Mouse (Mus musculus) cerebellum, adult 9-11 months (tissue): Measurements from ENCODE around the gene Gm21970.
A peak's percentile ranks its signal among the peaks of the same experiment; 100 is the strongest.

Source experiments
- DNase-seq: peaks from one replicate; pipeline ENCODE4 v3.0.0; 2022

Gm21970 gene

DNA sequence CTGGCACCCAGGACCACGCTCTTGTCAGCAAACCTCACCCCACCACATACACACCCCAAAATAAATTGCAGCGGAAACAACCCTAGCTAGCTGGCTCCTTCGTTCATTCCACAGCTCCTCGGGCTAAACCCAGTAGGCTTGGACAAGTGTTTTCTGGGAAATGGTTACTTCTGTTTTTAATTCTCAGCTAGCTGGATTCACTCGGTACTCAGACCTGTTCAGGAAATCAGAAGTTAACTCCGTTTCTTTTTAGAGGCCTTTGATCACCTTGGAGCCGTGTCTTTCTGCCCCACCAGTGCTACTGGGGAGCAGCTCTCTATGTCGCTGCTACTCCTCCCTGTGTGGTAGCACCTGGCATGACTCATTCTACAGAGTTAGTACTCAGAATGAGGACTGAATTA, 51.7 kb downstream of the Gm21970 start:
- no peak for DNase-seq

DNA sequence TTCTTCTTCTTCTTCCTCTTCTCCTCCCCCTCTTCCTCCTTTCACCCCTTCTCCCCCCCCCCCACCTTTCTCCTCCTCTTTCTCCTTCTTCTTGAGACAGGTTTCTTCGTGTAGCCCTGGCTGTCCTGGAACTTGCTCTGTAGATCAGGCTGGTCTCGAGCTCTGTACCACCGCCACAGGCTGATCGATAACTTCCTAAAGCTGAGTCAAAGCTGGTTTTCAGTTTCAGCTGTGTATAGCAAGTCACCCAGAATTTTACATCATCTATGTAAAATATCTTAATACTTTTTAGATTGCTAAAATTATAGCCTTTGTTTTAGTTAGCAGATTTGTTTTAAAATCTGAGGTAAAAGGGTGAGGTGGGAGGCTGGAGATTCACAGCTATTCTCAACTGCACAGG, 53.3 kb downstream of the Gm21970 start:
- no peak for DNase-seq

DNA sequence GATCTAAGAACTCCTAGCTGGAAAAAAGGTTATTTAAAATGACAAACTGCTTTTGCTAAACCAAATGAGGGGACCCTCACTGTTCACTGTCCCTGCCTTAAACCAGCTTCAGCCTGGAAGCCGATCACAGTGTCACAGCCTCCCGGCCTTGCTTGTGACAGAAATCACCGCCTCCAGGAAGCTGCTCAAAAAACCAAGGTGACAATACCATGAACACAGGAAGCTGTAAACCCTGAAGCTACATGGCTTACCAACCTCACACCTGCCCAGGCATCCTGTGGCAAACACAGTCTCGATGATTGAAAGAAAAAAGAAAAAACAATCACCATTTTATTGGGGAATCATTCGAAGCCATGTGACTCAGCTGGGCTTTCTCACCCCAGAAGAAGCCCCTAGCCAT, 54.0 kb downstream of the Gm21970 start:
- DNase-seq = no peak

DNA sequence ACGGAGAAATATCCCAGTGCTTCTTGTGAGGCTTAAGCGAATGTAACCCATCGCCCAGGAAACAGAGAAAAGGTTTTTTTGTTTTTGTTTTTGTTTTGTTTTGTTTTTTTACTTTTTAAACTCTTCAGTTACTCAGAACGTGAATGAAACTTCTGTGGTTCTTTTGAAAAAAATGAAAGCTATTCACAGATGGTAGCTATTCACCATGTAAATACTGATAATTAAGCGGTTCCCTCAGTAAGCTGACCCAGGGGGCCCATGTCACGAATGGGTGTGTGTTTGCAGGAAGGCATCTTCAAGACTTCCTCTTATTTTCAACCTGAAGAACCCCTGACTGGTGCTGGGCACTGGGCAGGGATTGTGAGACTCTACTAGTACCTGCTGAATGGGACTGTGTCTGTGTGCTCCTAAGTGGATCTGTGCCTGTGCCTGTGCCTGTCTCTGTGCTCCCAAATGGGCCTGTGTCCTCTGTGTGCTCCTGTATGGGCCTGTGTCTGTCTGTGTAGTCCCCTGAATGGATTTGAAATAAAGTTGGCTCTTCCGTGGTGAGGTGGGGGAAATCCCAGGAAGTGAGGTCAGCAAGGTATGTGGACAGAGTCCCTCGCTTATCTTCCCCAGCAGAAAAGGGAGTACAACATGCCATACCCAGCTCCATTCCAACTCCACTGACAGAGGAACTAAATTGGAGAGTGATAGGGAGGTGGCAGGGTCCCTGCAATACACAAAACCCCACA, 55.4 kb downstream of the Gm21970 start:
- DNase-seq = no peak

DNA sequence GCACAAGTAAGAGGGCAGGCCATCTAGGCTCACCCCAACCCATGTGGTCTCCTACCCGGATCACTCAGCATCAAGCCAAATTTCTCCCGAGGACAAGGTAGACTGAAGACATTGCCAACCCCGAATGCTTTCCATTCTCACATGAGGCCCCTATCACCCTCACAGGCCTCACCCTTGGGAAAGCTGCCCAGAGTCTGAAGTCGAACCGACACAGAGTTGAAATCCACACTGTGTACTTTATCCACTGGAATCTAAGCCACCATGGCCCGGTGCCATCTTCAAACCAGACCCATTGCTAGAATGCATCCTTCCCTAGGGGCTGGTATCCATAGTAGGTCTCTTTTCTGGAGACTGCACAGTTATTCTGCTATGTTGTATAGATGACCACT, 56.0 kb downstream of the Gm21970 start:
- DNase-seq = no peak

DNA sequence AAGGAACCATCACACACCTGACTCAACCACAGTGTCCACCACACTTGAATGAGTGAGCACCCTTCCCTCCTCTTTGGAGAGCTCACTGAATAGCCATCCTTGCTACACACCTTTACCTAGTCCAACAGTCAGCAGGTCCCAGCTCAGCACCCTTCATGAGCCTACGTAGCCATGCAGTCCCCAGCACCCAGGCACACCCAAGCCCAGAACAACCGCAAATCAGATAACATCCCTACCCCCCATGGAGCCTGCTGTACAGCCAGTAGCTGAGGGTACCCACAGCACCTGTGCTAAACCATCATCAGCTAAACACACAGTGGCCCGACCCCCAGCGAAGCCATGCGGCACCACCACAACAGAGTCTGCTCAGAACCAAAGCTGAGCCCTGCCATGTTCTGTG, 56.6 kb downstream of the Gm21970 start:
- DNase-seq = no peak

DNA sequence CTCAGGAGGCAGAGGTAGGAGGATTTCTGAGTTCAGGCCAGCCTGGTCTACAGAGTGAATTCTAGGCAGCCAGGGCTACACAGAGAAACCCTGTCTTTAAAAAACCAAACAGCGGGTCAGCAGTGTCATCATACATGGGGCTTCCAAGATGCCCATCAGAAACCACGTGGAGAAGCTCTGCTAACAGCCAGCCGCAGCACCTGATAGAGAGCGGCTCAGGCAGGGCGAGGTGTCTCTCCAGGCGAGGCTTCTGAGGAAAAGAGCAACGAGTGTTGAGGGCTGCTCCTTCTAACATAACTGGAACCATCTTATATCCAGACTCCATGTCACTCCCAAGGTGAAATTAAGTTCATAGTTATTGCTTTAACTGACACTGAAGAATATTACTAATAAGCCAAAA, 57.4 kb downstream of the Gm21970 start:
- DNase-seq = no peak

DNA sequence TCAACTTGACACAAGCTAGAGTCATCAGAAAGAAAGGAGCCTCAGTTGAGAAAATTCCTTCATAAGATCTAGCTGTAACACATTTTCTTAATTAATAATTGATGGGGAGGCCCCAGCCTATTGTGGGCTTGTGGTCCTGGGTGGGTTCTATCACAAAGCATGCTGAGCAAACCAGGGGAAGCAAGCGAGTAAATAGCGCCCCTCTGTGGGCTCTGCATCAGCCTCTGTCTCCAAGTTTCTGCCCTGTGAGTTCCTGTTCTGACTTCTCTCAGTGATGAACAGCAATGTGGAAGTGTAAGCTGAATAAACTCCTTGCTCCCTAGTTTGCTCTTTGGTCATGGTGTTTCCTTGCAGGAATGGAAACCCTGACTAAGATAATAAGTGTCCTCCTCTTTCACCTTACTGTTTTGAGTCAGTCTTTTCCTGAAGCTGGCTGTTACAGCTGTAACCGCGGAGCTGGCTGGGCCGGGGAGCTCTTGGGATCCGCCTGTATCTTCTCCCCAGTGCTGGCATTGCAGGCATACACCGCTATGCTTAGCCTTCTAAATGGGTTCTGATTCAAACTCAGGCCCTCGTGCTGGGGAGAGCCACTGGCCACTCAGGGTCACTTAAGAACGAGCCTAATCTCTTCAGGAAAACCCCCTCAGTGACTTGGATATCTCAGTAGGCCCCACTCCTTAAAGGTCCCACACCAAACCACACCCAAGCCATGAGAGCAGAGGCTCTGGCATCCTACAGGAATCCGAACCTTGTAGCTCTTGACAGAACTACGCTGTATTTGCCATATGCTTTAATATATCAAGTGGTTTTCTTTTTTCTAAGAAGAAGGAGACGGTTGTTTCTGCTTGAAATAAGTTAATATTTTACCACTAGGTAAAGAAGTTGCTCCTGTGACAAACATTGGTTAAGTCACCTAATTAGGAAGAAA, 58.9 kb downstream of the Gm21970 start:
- no peak for DNase-seq

DNA sequence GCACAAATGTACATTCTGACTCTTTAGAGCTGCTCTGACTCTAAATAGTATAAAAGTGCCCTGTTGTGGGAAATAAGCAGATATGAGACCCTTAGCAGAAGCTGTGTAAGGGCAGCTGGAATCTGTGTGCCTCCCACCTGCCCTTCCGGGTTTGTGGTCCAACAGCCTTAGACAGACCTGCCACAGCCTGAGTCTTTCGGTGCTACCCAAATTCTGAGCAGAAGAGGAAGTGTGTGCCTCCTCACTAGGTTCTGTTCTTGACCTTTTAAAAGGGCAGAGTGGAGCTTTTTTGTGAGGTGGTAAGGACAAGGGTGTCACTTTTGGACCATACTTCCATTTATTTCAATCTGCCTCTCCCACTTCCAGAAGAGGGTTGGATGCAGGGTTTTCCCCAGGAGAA, 60.4 kb downstream of the Gm21970 start:
- DNase-seq = no peak

DNA sequence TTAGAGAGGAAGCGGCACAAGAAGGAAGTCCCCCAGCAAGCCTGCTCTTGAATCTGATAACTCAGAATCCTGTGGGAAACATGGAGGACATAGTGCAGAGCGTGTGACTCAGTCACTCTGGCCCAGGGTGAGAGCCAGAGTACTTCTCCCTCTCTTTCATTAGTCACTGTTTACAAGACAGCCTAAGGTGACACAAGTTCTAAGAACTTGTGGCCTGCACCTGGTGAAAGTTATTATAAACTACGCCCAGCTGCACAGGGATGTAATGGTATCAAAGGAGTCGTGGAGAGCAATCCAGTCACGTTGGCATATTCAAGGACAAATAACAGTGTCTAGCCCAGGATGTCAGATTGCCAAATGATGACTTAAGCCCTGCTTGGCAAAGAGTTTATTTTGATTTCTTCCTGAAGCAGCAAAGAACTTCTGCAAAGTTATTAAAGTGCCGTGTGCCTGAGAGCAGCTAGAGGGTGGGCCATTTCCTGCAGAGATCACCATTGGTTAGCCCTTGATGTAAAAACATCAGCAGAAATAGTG, 60.9 kb downstream of the Gm21970 start:
- no peak for DNase-seq

DNA sequence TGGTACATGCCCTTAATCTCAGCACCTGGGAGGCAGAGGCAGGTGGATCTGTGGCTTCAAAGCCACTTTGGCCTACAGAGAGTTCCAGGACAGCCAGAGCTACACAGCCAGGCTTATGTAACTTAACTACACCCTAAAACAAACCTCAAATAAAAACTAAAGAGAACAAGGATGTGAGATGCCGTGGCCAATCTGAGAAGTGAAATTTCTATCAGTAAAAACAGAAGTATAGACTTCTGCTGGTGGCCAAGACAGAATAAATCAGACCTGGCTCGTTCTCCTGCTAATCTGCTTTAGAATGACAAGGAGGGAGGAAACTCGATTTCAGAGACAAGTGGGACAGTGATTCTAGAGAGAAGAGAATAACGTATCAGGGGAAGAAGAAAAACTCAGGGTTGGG, 64.3 kb downstream of the Gm21970 start:
- DNase-seq = no peak

DNA sequence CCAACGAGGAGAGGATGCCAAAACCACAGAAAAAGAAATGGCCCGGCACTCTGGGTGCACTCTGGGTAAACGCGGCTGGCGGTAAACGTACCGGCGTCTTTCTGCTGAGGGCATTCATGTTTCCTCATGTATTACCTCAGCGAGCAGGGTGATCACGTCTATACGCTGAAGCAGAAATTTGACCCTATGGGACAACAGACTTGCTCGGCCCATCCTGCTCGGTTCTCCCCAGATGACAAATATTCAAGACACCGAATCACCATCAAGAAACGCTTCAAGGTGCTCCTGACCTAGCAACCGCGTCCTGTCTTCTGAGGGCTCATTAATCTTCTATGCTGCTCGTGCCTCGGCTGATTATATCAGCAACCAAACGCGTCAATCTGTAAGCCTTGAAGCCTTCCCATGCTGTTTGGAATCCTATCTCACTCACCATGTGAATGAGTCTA, 66.8 kb downstream of the Gm21970 start:
- no peak for DNase-seq

DNA sequence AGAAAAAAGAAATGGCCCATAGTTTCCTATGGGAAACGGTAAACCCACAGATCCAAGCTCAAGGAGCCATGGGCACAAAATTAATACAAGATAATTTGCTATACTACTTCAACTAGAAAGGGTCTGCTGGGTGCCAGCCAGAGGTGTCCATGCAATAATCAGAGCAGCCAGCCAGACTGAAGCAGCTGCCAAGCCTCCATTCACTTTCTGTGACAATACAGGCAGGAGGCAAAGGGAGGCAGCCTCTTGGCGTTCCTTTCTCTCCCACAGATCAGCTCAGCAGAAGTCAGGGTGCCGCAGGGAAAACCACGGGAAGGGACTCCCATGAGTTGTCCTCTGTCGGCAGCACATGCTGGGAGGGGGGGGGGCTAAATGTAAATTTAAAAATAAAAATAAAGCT, 67.5 kb downstream of the Gm21970 start:
- no peak for DNase-seq

DNA sequence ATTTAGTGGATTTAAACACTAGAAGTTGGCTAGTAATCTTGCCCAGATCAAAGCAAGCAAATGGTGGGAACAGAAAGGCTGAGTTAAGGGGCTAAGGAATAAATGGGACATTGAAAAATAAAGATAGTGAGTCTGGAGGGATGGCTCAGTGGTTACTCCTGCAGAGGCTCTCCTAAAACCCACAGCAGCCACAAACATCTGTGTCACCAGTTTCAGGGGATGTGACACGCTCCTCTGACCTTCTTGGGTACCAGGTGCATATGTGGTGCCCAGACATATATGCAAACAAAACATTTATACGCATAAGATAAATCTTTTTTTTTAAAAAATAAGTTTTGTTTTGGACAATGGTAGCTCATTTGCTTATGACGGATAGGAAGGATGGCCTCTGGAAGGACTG, 67.9 kb downstream of the Gm21970 start:
- no peak for DNase-seq

DNA sequence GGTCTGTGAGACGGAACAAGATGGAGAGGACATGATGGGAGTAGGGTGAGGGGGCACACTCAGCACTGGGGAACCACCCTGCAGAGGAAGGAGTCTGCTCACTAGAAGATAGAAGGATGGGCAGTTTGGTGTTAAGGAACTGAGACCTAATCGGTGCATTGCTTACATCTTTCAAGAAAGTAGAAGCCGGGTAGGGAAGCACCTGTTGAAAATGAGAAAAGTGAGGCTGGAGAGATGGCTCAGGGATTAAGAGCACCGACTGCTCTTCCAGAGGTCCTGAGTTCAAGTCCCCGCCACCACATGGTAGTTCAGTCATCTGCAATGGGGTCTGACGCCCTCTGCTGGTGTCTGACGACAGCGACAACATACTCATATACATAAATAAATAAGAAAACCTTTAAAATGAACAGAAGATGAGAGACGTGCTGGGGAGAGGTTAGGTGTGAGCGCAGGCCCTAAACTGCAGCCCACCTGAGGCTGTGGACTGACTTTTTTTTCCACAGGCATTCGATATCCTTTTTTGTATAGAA, 68.4 kb downstream of the Gm21970 start:
- no peak for DNase-seq

DNA sequence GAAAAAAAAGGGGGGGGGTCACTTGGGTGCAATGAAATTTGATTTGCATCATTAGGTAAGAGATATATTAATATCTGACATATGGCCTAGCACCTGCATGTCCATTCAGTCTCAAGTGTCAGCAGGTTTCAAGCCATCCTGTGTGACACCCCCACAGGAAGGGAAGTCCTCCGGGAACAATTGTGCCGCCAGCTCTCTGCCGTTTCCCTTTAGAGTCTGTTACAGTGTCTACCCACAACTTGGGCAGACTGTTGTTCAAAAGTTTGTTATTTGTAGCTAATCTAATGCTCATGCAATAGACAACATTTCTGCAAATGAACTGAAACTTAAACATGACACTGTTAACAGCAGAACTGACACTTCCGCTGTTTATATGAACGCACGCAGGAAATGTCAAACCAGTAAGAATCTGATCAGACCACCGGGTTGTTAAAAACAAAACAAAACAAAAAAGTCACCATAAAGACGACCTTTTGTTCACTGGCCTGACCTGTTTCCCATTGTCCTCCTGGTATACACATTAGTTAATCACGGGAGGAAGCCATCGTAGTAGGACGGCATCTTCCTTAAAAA, 69.6 kb downstream of the Gm21970 start:
- DNase-seq = no peak

DNA sequence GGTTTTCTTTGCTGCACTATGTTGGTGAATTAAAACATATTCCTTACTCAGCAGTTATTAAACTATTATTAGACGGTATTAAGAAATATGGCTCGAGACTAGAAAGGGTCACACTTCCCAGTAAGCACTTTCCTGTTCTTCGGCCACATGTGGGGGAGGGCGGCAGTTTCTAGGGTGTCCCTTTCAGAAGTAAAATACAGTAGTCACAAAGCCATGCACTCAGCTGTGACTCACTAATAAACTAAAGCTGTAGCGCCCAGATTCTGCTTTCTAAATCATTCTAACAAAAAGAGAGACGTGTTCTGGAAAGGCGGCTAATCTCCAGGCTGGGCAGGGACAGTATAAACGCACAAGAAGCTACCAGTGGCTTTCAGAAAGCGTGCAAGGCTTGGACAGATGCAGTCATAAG, 70.3 kb downstream of the Gm21970 start:
- no peak for DNase-seq

DNA sequence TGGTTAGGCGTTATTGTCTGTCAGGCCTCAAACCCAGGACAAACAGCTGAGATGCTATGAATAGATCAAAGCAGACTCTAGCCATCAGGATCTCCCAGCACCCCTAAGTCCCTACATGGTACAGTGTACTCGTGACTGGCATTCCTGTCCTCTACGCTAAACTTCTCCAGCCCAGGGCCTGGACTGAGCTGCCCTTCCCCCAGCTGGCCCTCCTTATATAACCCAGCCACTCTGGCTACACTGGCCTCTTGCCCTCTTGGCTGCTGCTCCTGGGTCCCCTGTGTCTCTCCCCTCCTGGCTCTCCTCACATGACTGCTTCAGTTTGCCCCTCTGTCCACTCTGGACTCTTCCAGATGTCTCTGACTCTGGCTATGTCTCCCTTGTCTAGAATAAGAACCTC, 71.1 kb downstream of the Gm21970 start:
- no peak for DNase-seq

DNA sequence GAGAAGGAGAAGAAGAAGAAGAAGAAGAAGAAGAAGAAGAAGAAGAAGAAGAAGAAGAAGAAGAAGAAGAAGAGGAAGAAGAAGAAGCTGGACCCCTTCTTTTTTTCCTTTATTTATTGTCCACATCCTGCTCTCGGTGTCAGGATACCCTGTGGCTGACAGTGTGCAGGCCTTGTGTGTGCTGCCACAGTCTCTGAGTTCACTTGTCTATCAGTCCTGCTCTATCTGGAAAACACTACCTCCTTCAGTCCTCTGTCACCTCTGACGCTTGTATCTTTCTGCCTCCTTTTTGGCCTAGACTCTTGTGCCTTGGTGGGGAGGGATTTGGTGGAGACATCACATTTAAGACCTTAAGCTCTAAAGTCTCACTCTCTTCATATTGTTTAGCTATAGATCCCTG, 71.9 kb downstream of the Gm21970 start:
- no peak for DNase-seq

DNA sequence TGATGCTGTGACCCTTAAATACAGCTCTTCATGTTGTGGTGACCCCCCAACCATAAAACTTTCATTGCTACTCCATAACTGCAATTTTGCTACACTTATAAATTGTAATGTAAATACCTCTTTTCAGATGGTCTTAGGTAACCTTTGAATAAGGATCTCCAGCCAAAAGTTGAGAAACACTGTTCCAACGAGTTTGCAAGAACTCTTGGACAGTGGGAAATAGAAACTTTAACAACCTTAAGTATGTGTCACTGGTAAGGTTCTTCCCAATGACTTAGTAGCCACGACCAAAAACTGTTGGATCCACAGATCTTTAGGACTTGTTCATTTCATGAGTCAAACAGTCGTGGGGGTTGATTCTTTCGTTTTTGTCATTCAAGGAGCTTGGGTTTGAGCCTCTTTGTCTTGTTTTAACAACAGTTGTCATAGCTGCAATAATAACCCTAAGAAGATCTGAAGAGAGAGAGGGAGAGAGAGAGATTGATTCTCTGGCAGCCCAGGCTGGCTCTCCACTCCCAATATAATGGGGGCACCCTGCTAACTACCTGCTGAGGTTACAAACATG, 72.4 kb downstream of the Gm21970 start:
- DNase-seq = no peak

DNA sequence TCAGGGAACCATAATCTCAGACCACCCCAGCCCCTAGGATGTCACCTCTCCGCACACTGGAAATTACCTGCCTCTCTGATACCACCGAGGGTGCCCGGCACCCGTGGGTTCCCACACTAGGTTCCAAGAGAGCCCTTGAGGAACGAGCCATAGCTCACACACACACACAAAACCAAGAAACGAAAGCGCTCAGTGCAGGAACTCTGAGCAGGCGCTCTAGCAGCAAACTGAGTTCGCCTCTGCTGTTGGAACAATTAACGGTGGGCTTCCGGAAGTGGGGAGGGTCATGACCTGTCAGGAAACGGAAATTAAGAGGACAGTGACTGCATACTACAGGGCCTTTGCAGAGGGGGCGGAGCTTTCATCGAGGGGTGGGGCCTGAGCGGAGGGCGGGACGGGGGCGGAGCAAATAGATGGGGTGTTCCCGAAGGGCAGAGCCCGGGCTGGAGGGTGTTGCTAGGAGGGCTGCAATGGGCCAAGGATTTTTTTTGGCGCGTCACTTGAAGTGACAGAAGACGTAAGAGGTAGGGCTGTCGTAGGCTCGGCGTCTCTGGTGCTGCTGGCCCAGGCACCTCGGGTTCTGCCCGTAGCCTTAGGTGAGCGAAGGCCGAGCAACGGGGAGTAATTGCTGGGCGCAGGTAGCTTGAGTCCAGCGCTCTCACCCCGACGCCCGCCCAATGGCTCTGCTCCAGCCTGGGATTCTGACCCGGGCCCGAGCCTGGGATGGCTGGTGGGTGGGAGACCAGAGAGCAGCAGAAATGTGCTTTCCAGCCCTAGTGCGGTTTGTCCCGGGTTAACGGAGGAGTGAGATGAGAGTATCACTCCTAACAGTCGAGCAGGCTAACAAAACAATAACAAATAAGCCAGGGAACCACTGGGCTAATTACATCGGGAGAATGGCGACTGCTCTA, 73.3 kb downstream of the Gm21970 start:
- peak; percentile 86 for DNase-seq
